Mouse (Mus musculus): ENCODE data around the gene Gnai2.

DNA sequence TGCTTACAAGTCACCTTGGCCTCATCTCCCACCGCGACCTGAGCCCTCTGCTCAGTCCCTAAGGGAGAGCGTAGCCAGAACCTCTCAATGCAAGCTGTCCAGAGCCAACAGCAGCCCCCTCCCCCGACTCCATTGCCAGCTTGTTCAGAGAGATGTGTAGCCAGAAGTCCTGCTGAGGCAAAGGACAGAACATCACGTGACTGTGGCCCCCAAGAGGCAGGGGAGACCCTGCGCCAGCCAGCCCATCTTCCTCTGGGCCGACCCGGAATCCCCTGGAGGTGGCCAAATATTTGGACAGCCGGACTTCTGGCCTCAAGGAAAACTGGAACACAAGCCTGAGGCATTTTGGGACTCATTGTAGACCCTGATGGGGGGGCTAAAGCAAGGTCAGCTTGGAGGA is 28.4 kb upstream of the Gnai2 start:
- TF ChIP-seq CTCF (IDR thresholded peaks at IDR 0.05; ENCODE audit: borderline replicate concordance, insufficient read depth, low read length): no peak
- TF ChIP-seq POLR2A (IDR thresholded peaks at IDR 0.05; ENCODE audit: low read depth, low read length): no peak

Data from embryonic fibroblast, embryonic 13.5 days (primary cell).